Mouse (Mus musculus): ENCODE measurements around the gene Clvs2. TPM values are rescaled to one million over a fixed set of nuclear protein-coding genes. Genes with fewer than 3 reads are reported as not detected.

The Clvs2 gene
- polyA plus RNA-seq, 1 experiment: not detected

DNA sequence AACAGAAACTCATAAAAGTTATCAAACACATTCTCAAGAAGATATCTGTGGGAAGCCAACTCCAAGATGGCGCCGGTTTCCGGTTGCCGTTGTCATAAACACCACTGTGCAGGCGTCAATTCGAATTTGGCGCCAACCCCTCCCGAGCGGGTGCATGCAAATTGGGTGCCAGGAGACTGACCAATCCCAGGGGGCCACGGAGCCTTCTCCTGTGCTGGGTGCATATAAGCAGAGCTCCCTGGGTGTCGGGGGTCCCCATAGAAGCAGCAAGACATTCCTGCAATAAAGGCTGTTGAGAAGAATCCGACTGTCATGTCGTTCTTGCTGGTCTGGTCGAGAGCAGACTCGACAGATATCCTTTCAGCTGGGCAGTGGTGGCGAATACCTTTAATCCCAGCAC lies 31.8 kb downstream of the Clvs2 start:
- TF ChIP-seq POLR2A (IDR thresholded peaks at IDR 0.05; ENCODE audit: control insufficient read depth, extremely low read depth, insufficient read depth, low read length, poor library complexity) (no peak), CTCF (IDR thresholded peaks at IDR 0.05; ENCODE audit: borderline replicate concordance, control insufficient read depth, extremely low read depth, insufficient read depth, low read length, poor library complexity) (no peak)
- no peaks in the 10 kb centered on the region for H3K4me1 ChIP-seq (replicated peaks; ENCODE audit: control insufficient read depth, insufficient read depth, low read length)
- H3K36me3 ChIP-seq (ENCODE audit: control insufficient read depth, insufficient read depth, low read length): no peaks in the 10 kb centered on the region
- H3K27ac ChIP-seq (ENCODE audit: control insufficient read depth, insufficient read depth, low read length): no peak overlapping the region
- 94% methylated on average over 16 of the region's 16 CpGs for WGBS
- no peak for DNase-seq
- no peaks in the 10 kb centered on the region for H3K27me3 ChIP-seq (ENCODE audit: control insufficient read depth, insufficient read depth, low read length)
- no peak overlapping the region for H3K4me3 ChIP-seq (ENCODE audit: control insufficient read depth, insufficient read depth, low read length)

DNA sequence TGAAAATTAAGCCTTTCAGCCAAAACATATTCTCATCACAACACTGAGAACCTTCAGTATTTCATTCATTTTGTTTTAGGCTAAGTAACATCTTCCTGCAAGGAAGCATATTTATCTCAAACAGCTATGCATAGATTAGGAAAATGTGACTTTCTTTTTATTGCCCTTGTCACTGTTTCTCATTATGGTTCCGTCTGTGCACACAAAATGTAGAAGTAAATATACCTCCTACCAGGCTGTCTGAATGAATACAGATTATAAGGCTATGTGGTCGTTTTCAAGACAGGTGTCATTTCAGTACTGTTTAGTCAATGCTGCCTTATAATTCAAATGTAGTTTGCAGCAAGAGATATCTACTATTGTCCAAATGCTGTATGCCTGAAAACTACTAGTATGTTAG lies 35.8 kb downstream of the Clvs2 start:
- H3K4me1 ChIP-seq (replicated peaks; ENCODE audit: control insufficient read depth, insufficient read depth, low read length): no peaks in the 10 kb centered on the region
- no peak overlapping the region for H3K4me3 ChIP-seq (ENCODE audit: control insufficient read depth, insufficient read depth, low read length)
- H3K36me3 ChIP-seq (ENCODE audit: control insufficient read depth, insufficient read depth, low read length): no peaks in the 10 kb centered on the region
- 79% methylated on average over 2 of the region's 2 CpGs for WGBS
- H3K27ac ChIP-seq (ENCODE audit: control insufficient read depth, insufficient read depth, low read length): no peak overlapping the region
- TF ChIP-seq CTCF (IDR thresholded peaks at IDR 0.05; ENCODE audit: borderline replicate concordance, control insufficient read depth, extremely low read depth, insufficient read depth, low read length, poor library complexity) (no peak), POLR2A (IDR thresholded peaks at IDR 0.05; ENCODE audit: control insufficient read depth, extremely low read depth, insufficient read depth, low read length, poor library complexity) (no peak)
- H3K27me3 ChIP-seq (ENCODE audit: control insufficient read depth, insufficient read depth, low read length): no peaks in the 10 kb centered on the region
- no peak for DNase-seq

DNA sequence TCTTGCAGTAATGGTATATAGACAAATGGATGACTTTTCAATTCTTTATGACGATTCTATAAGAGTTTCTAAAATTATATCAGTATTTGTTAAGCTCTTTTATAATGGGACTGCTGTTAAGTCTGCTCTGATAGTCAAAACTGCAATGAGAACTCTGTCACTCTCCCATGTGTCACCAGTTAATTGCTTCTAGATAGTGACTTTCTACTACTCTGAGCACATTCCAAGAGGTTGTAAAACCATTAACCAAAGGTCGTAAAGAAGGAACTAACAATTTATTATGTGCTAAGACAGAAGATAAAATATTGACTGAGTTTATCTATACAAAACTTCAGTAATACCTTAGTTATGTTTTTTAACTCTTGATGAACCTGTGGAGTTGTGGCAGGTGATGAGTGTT lies 37.5 kb downstream of the Clvs2 start:
- no peaks in the 10 kb centered on the region for H3K27me3 ChIP-seq (ENCODE audit: control insufficient read depth, insufficient read depth, low read length)
- 50% methylated on average over 2 of the region's 2 CpGs for WGBS
- no peak for TF ChIP-seq POLR2A (IDR thresholded peaks at IDR 0.05; ENCODE audit: control insufficient read depth, extremely low read depth, insufficient read depth, low read length, poor library complexity)

GRCm38 (mm10) chr10:33558081-33558480 lies 66.5 kb downstream of the Clvs2 start:
- 80% methylated on average over 3 of the region's 3 CpGs for WGBS
- DNase-seq: no peak
- Histone ChIP-seq H3K4me1 (replicated peaks; ENCODE audit: control insufficient read depth, insufficient read depth, low read length) (no peaks in the 10 kb centered on the region), H3K4me3 (ENCODE audit: control insufficient read depth, insufficient read depth, low read length) (no peak overlapping the region), H3K27me3 (ENCODE audit: control insufficient read depth, insufficient read depth, low read length) (no peaks in the 10 kb centered on the region), H3K27ac (ENCODE audit: control insufficient read depth, insufficient read depth, low read length) (no peak overlapping the region), H3K36me3 (ENCODE audit: control insufficient read depth, insufficient read depth, low read length) (no peaks in the 10 kb centered on the region)
- TF ChIP-seq CTCF (IDR thresholded peaks at IDR 0.05; ENCODE audit: borderline replicate concordance, control insufficient read depth, extremely low read depth, insufficient read depth, low read length, poor library complexity) (no peak), POLR2A (IDR thresholded peaks at IDR 0.05; ENCODE audit: control insufficient read depth, extremely low read depth, insufficient read depth, low read length, poor library complexity) (no peak)

More for the DNA sequence above, 37.5 kb downstream of the Clvs2 start:
- Histone ChIP-seq H3K4me1 (replicated peaks; ENCODE audit: control insufficient read depth, insufficient read depth, low read length) (no peaks in the 10 kb centered on the region), H3K27ac (ENCODE audit: control insufficient read depth, insufficient read depth, low read length) (no peak overlapping the region), H3K36me3 (ENCODE audit: control insufficient read depth, insufficient read depth, low read length) (no peaks in the 10 kb centered on the region), H3K4me3 (ENCODE audit: control insufficient read depth, insufficient read depth, low read length) (no peak overlapping the region)
- no peak for DNase-seq

DNA sequence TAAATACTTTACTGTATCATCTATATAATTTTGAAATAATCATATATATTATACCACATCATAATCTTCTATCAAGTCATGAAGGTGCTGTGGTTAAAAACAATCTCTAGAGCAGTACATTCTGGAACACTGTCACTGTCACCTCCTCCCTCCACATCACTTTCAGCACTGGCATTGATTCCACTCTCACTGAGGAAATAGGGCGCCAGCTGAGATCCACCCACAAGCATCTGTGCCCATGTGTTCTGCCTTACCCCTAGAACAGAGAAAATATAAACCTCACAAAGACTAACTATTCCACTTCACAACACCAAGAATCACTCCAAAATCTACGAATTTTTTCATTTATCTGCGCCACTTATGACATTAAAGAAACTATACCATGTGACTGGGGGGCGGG lies 84.2 kb downstream of the Clvs2 start:
- no peaks in the 10 kb centered on the region for H3K36me3 ChIP-seq (ENCODE audit: control insufficient read depth, insufficient read depth, low read length)
- TF ChIP-seq CTCF (IDR thresholded peaks at IDR 0.05; ENCODE audit: borderline replicate concordance, control insufficient read depth, extremely low read depth, insufficient read depth, low read length, poor library complexity) (no peak), POLR2A (IDR thresholded peaks at IDR 0.05; ENCODE audit: control insufficient read depth, extremely low read depth, insufficient read depth, low read length, poor library complexity) (no peak)
- DNase-seq: no peak
- no peak overlapping the region for H3K4me3 ChIP-seq (ENCODE audit: control insufficient read depth, insufficient read depth, low read length)
- no peak overlapping the region for H3K27ac ChIP-seq (ENCODE audit: control insufficient read depth, insufficient read depth, low read length)
- 85% methylated on average over 4 of the region's 4 CpGs for WGBS
- no peaks in the 10 kb centered on the region for H3K27me3 ChIP-seq (ENCODE audit: control insufficient read depth, insufficient read depth, low read length)
- H3K4me1 ChIP-seq (replicated peaks; ENCODE audit: control insufficient read depth, insufficient read depth, low read length): no peaks in the 10 kb centered on the region

Other genes starting within 250 kb of the Clvs2 start
- gene Sult3a2, start 161.9 kb upstream of the Clvs2 start, polyA plus RNA-seq (2012; rRNA removed): not detected in 2 replicates
- not detected in 2 replicates for gene Sult3a1, start 233.0 kb upstream of the Clvs2 start, polyA plus RNA-seq (2012; rRNA removed)

Measured in thymus, adult 2 months (tissue).